Mouse (Mus musculus) lung, postnatal 10 days (tissue): ENCODE measurements around the gene Zfp771.

ENCODE experiments used
- DNase-seq: peaks from one replicate; pipeline ENCODE4 v3.0.0; 2021

Gene Zfp771

GRCm38 (mm10) chr7:127243870-127244657 is at the start of gene Zfp771:
Gene Zfp771, plus strand, starts transcription at chr7:127244274.
- peak; percentile 98 for DNase-seq

GRCm38 (mm10) chr7:127194633-127195029 is 49.4 kb upstream of the Zfp771 start:
- DNase-seq, result no peak

- DNase-seq, result peak; percentile 98
Measured at GRCm38 (mm10) chr7:127195544-127196295, 48.4 kb upstream of the Zfp771 start, which contains the start of gene Cd2bp2. Gene Cd2bp2, minus strand, starts transcription at chr7:127196050.

GRCm38 (mm10) chr7:127196484-127196883 is 47.6 kb upstream of the Zfp771 start:
- DNase-seq, result no peak

- DNase-seq, result no peak
Measured at GRCm38 (mm10) chr7:127206606-127207005, 37.5 kb upstream of the Zfp771 start.

GRCm38 (mm10) chr7:127207374-127208294 is 36.4 kb upstream of the Zfp771 start:
- peak; percentile 34 for DNase-seq

- DNase-seq, result no peak
Measured at GRCm38 (mm10) chr7:127208295-127208552, 35.9 kb upstream of the Zfp771 start, which contains the start of gene Tbc1d10b. Gene Tbc1d10b, minus strand, starts transcription at chr7:127208468.

GRCm38 (mm10) chr7:127208553-127209438 is 35.3 kb upstream of the Zfp771 start, which contains the start of gene Mylpf:
Gene Mylpf, plus strand, starts transcription at chr7:127208890.
- DNase-seq, result peak; percentile 97

GRCm38 (mm10) chr7:127209851-127210250 is 34.2 kb upstream of the Zfp771 start:
- no peak for DNase-seq

- DNase-seq, result no peak
Measured at GRCm38 (mm10) chr7:127210266-127210665, 33.8 kb upstream of the Zfp771 start.

GRCm38 (mm10) chr7:127211014-127211745 is 32.9 kb upstream of the Zfp771 start:
- no peak for DNase-seq

- no peak for DNase-seq
Measured at GRCm38 (mm10) chr7:127212432-127213250, 31.4 kb upstream of the Zfp771 start.

GRCm38 (mm10) chr7:127213485-127213884 is 30.6 kb upstream of the Zfp771 start:
- peak; percentile 67 for DNase-seq

- DNase-seq, result no peak
Measured at GRCm38 (mm10) chr7:127213930-127214329, 30.1 kb upstream of the Zfp771 start.

GRCm38 (mm10) chr7:127214521-127214920 is 29.6 kb upstream of the Zfp771 start:
- DNase-seq, result no peak

- DNase-seq, result peak; percentile 83
Measured at GRCm38 (mm10) chr7:127214981-127215871, 28.8 kb upstream of the Zfp771 start.

GRCm38 (mm10) chr7:127216307-127216706 is 27.8 kb upstream of the Zfp771 start:
- DNase-seq, result no peak

GRCm38 (mm10) chr7:127217475-127217874 is 26.6 kb upstream of the Zfp771 start:
- DNase-seq, result no peak
